Mouse (Mus musculus) Patski (cell line): ENCODE measurements around the gene Sh3bp4. TPM values are rescaled to one million over a fixed set of nuclear protein-coding genes. Genes with fewer than 3 reads are reported as not detected.
A peak's percentile ranks its signal among the peaks of the same experiment; 100 is the strongest.

ENCODE experiments used
- ATAC-seq: fragments of 100-300 bp; one replicate; pipeline ENCODE4 v1.8.0; 2021
- CTCF ChIA-PET: fragments of 350-600 bp; sonication (Branson Sonifier 250); formaldehyde crosslinking; loops from one replicate; lab custom pipeline; 2022; ENCODE audit warnings: inconsistent platforms; lab: Charles Lee
- POLR2A ChIA-PET: fragments of 350-600 bp; sonication (Branson Sonifier 250); formaldehyde crosslinking; loops from one replicate; lab custom pipeline; 2022; ENCODE audit warnings: antibody characterized with exemption, inconsistent platforms; lab: Charles Lee
- DNase-seq: peaks from one replicate; pipeline ENCODE4 v3.0.0-alpha.2; 2011; ENCODE audit warnings: low read depth, low spot score
- H3K27me3 ChIP-seq: fragments of 371-371 bp; one replicate; pipeline ENCODE4 v1.5.1; 2021
- CTCF ChIP-seq: fragments of 100-300 bp; IDR thresholded peaks from one replicate; pipeline ENCODE4 v1.5.1; 2021
- in situ Hi-C: fragments of 300-500 bp; cut with MboI; formaldehyde crosslinking; loops from 3 replicates; pipeline ENCODE4 v1.11.1; 2018; ENCODE audit warnings: low pct_unique_long_range_greater_than_20kb, mixed read lengths
- polyA plus RNA-seq: library from polyadenylated mRNA; unstranded; gene quantifications from one replicate; pipeline ENCODE4 v1.2.3, GENCODE M21; 2021

The Sh3bp4 gene
- polyA plus RNA-seq, 1 experiment from 2014 or later, result 87.8 TPM

- POLR2A ChIA-PET, result interaction anchor here (0.7 kb wide), 1 partner anchor 79 kb away, joined by 4 read pairs; no protein-coding TSS in a partner anchor
- no peak for TF ChIP-seq CTCF
- no peaks in the 10 kb centered on the region for H3K27me3 ChIP-seq
- DNase-seq (no peak), ATAC-seq (no peak)
- CTCF ChIA-PET, result interaction anchor here (1.1 to 1.5 kb wide), 2 partner anchors 29 to 74 kb away, joined by 3 to 4 read pairs; no protein-coding TSS in a partner anchor
- in situ Hi-C loops, result no loop called here
Observed at GRCm38 (mm10) chr1:89118836-89119235, 48.6 kb downstream of the Sh3bp4 start.

DNA sequence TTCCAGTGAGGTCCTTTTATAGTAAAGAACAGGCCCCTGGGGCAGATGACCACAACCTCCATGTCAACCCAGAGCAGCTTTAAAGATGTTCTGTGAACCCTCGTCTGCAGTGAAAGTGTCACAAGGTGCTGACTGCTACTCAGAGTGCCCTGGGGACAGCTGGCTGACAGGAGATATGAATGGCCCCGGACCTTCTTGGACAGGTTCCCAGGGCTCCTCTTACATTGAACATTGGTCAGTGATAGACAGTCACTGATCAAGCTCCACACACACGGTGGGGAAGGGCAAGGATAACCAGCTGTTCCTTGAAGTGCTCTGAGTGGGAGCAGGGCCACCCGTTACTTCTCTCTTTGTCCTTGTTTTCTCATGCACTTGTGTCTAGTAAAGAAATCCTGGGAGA, 50.1 kb downstream of the Sh3bp4 start:
- no peak for DNase-seq
- ATAC-seq, result no peak
- ChIA-PET CTCF (interaction anchor here (0.8 kb wide), 1 partner anchor 10 kb away, joined by 3 read pairs; no protein-coding TSS in a partner anchor), POLR2A (interaction anchor here (1.4 to 1.7 kb wide), 3 partner anchors 12 to 39 kb away, joined by 4 read pairs; no protein-coding TSS in a partner anchor)
- H3K27me3 ChIP-seq, result no peaks in the 10 kb centered on the region
- in situ Hi-C loops, result no loop called here
- no peak for TF ChIP-seq CTCF

DNA sequence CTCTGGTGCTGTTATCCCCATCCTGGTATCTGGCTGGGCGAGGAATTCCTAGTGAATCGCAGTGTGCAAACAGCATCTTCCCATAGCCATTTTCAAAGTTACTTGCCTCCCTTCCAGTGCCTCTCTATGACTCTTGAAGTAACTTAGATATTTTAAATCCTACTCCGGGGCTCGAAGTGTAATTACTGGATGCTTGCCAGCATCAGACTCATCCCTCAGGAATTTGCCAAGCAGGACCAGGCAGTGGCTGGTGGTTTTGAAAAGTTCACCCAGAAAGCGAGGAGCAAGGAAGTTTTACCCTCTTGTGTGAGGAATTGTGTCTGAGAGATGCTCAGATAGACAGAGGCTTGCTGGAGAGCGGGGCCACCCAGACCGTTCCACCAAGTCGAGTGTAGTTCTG, 51.3 kb downstream of the Sh3bp4 start:
- ChIA-PET POLR2A (interaction anchor here (0.6 to 1.3 kb wide), 2 partner anchors 70 to 186 kb away, joined by 3 to 4 read pairs; no protein-coding TSS in a partner anchor), CTCF (no interaction called here)
- ATAC-seq (peak; percentile 66), DNase-seq (peak; percentile 91)
- in situ Hi-C loops, result no loop called here
- no peak for TF ChIP-seq CTCF
- H3K27me3 ChIP-seq, result no peaks in the 10 kb centered on the region

GRCm38 (mm10) chr1:89122376-89122775, 52.2 kb downstream of the Sh3bp4 start:
- no peak for DNase-seq
- in situ Hi-C loops, result no loop called here
- H3K27me3 ChIP-seq, result no peaks in the 10 kb centered on the region
- CTCF ChIA-PET, result interaction anchor here (1.1 kb wide), 1 partner anchor 371 kb away, joined by 3 read pairs; no protein-coding TSS in a partner anchor
- no peak for ATAC-seq
- TF ChIP-seq CTCF, result no peak
- POLR2A ChIA-PET, result interaction anchor here (1.3 kb wide), 1 partner anchor 69 kb away, joined by 4 read pairs; no protein-coding TSS in a partner anchor

DNA sequence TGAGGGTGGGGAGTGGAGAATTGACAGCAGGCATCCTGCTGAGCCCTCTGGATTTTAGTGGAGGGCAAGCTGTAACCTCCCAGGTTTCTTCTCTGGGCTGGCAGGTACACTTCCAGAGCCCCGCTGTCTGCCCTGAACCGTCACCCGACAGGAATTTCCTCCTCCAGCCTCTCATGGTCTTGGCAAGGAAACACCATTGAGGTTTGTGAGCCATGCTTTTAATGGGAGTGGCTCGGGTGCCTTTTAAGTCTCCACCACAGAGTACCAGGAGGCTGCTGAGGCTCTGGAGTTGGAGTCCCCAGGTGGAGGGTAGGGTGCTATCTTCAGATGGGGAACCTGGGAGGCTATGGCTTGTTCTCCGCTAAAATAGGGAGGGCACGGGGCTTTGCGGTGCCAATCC, 53.9 kb downstream of the Sh3bp4 start:
- H3K27me3 ChIP-seq, result no peaks in the 10 kb centered on the region
- DNase-seq (no peak), ATAC-seq (peak; percentile 38)
- ChIA-PET CTCF (no interaction called here), POLR2A (interaction anchor here (0.9 kb wide), 1 partner anchor 67 kb away, joined by 3 read pairs; no protein-coding TSS in a partner anchor)
- in situ Hi-C loops, result no loop called here
- no peak for TF ChIP-seq CTCF

DNA sequence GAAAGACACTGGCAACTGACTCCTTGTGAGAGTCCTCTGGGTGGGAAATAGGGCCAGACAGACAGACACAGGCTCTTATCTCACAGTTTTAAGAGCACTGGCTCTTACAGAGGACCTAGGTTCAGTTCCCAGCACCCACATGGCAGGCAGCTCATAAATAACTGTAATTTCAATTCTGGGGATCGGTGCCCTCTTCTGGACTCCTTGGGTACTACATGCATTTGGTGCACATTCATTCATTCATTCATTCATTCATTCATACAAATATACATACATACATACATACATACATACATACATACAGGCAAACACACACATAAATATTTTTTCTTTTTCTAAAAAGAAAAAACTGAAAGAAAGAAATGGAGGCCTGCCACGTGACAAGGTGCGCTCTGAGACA, 56.9 kb downstream of the Sh3bp4 start:
- POLR2A ChIA-PET, result no interaction called here

GRCm38 (mm10) chr1:89130429-89130828, 60.2 kb downstream of the Sh3bp4 start:
- in situ Hi-C loops, result loop anchor here (5.0 kb wide), 1 partner anchor 62 kb away; no protein-coding TSS in a partner anchor
- TF ChIP-seq CTCF, result no peak
- H3K27me3 ChIP-seq, result no peaks in the 10 kb centered on the region
- DNase-seq (no peak), ATAC-seq (peak; percentile 29)
- ChIA-PET POLR2A (interaction anchor here (0.9 to 1.2 kb wide), 2 partner anchors 16 to 39 kb away, joined by 3 read pairs; no protein-coding TSS in a partner anchor), CTCF (interaction anchor here (1.2 kb wide), 1 partner anchor 65 kb away, joined by 3 read pairs; no protein-coding TSS in a partner anchor)

More for the DNA sequence above, 56.9 kb downstream of the Sh3bp4 start:
- no peak for TF ChIP-seq CTCF
- H3K27me3 ChIP-seq, result no peaks in the 10 kb centered on the region
- CTCF ChIA-PET, result no interaction called here
- ATAC-seq, result no peak
- in situ Hi-C loops, result no loop called here
- DNase-seq, result no peak

DNA sequence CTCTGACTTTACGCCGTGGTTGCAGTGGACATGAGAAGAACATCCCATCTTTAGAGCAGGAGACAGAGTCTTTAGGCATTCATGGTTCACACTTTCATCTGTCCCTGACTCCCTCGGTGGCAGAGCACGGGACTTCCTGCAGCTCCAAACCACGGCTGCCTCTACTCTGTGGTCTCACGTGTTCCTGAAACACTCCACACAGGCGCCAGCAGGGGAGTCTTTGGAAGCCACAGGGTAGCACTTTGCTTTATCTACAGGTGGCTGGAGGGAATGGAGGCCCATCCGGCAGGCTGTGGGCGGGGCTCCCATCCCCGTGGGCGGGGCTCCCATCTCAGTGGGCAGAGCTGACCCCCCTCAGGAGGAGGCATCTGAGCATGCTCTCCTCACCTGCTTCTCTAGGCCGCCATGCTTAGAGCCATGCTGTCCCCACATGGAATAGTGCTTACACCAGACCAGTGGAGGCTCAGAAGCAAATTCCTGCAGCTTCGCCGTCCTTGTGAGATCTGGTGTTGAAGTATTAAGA, 60.9 kb downstream of the Sh3bp4 start:
- TF ChIP-seq CTCF, result no peak
- ChIA-PET CTCF (no interaction called here), POLR2A (interaction anchor here (0.9 to 1.2 kb wide), 2 partner anchors 15 to 40 kb away, joined by 3 read pairs; no protein-coding TSS in a partner anchor)
- DNase-seq (no peak), ATAC-seq (no peak)
- in situ Hi-C loops, result loop anchor here (5.0 kb wide), 1 partner anchor 61 kb away; no protein-coding TSS in a partner anchor
- no peaks in the 10 kb centered on the region for H3K27me3 ChIP-seq

- H3K27me3 ChIP-seq, result no peaks in the 10 kb centered on the region
- CTCF ChIA-PET, result interaction anchor here (1.1 kb wide), 1 partner anchor 21 kb away, joined by 3 read pairs; no protein-coding TSS in a partner anchor
- in situ Hi-C loops, result loop anchor here (5.0 kb wide), 1 partner anchor 61 kb away; no protein-coding TSS in a partner anchor
- POLR2A ChIA-PET, result interaction anchor here (0.7 kb wide), 1 partner anchor 16 kb away, joined by 3 read pairs; no protein-coding TSS in a partner anchor
- ATAC-seq (no peak), DNase-seq (no peak)
- no peak for TF ChIP-seq CTCF
Observed at GRCm38 (mm10) chr1:89131707-89132106, 61.5 kb downstream of the Sh3bp4 start.

DNA sequence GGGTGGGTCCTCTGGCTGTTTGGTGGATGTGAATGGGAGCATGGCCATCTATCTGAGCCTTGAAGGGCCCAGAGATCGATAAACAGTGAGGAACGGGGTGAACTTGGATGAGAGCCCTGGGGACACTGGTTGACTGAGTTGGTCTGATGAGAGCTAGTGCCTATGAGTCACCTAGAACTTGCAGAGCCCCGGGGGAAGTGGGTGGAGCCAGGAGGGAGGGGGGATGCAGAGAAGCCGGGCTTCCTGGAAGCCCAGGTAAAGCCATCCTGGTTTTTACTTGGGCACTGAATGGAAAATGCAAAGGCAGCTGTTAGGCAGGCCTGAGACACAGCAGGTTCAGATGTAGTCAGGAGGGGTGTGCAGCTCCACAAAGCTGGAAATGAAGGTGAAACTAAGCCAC, 63.1 kb downstream of the Sh3bp4 start:
- ATAC-seq, result peak; percentile 28
- ChIA-PET CTCF (interaction anchor here (1.2 kb wide), 1 partner anchor 19 kb away, joined by 3 read pairs; no protein-coding TSS in a partner anchor), POLR2A (interaction anchor here (1.2 to 2.2 kb wide), 2 partner anchors 62 to 97 kb away, joined by 3 to 5 read pairs; no protein-coding TSS in a partner anchor)
- no peak for DNase-seq
- TF ChIP-seq CTCF, result no peak
- in situ Hi-C loops, result loop anchor here (5.0 kb wide), 1 partner anchor 59 kb away; no protein-coding TSS in a partner anchor
- H3K27me3 ChIP-seq, result no peaks in the 10 kb centered on the region
